ENCODE assay signal across 13 mouse cellular contexts in the genomic region with DNA sequence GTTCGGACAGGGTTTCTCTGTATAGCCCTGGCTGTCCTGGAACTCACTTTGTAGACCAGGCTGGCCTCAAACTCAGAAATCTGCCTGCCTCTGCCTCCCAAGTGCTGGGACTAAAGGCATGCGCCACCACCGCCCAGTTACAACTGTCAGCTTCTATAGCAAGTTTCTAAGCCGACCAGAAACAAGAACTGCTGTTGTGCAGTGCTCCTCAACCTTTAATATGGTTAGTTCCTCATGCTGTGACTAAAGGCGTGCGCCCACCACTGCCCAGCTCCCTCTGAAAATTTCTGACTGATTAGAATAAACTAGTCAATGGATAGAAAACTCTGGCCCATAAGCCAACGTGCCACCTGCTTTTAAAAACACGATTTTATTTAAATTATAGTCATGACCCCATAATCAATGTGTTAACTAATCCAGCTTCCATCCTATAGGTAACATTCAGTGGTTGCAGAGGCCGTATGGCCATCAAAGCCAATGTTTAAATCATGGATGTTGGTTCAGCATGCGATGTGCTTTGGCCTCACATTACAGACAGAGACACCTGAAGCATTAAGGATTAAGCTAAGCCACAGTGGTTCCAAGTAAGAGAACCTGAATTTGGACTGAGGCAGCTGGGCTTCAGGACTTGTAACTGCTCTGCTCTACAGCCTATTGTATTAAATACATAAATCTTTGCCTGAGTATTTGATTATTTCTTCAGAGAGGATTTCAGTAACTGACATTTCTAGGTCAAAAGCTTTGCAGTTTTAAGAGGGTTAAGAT.
"Had no signal": no experiment of that assay in that cellular context is flagged by ENCODE, and none has a peak within 500 bp of the region (broad histone marks: within the 10 kb centered on the region; RNA-seq: fewer than 3 reads in every experiment).

No protein-coding gene starts in this region.

- H3K27ac ChIP-seq: liver, embryonic 14.5 days; midbrain, embryonic 13.5 days; midbrain, embryonic 15.5 days; neural tube, embryonic 12.5 days had no signal

- DNase-seq: lung, adult 18-20 months; lung, embryonic 14.5 days; lung, postnatal 10 days; lung, postnatal 4 days; right cerebral cortex, postnatal 14 days; thymus, adult 18-20 months; thymus, postnatal 14 days; thymus, postnatal 36 days had no signal

- H3K4me3 ChIP-seq: megakaryocyte, embryonic 14.5 days; midbrain, embryonic 13.5 days; midbrain, embryonic 15.5 days; neural tube, embryonic 12.5 days had no signal

- H3K27me3 ChIP-seq: megakaryocyte, embryonic 14.5 days; midbrain, embryonic 13.5 days; midbrain, embryonic 15.5 days; neural tube, embryonic 12.5 days had no signal

- H3K36me3 ChIP-seq: midbrain, embryonic 13.5 days; midbrain, embryonic 15.5 days; neural tube, embryonic 12.5 days had no signal

- ATAC-seq: midbrain, embryonic 13.5 days; midbrain, embryonic 15.5 days had no signal

- H3K4me1 ChIP-seq: midbrain, embryonic 15.5 days; neural tube, embryonic 12.5 days had no signal
